Mouse (Mus musculus) midbrain, embryonic 14.5 days (tissue): ENCODE measurements around the gene Ccdc85b. TPM values are rescaled to one million over a fixed set of nuclear protein-coding genes. Genes with fewer than 3 reads are reported as not detected.

Experiments used
- ATAC-seq: fragments of 200-750 bp; cut with Nextera tagmentation; 2 replicates; pipeline ENCODE4 v1.8.0; 2017; ENCODE audit warnings: moderate number of reproducible peaks, moderate library complexity; ENCODE audit not compliant: low FRiP score, low TSS enrichment
- DNase-seq: peaks from one replicate; pipeline ENCODE4 v3.0.0-alpha.2; 2015
- H3K27ac ChIP-seq: fragments of 300-500 bp; sonication (generic); replicated peaks from 2 replicates; pipeline ENCODE4 v1.5.1; 2014; ENCODE audit warnings: mild to moderate bottlenecking, low read depth, low read length, moderate library complexity
- H3K27me3 ChIP-seq: fragments of 300-500 bp; sonication (generic); 2 replicates; pipeline ENCODE4 v1.6.1; 2014; ENCODE audit warnings: low read length, control low read depth, mixed read lengths; ENCODE audit not compliant: control insufficient read depth, insufficient read depth
- H3K36me3 ChIP-seq: fragments of 300-500 bp; sonication (generic); 2 replicates; pipeline ENCODE4 v1.6.1; 2014; ENCODE audit warnings: low read length, control low read depth; ENCODE audit not compliant: control insufficient read depth, insufficient read depth
- H3K4me1 ChIP-seq: fragments of 300-500 bp; sonication (generic); 2 replicates; pipeline ENCODE4 v1.6.1; 2014; ENCODE audit warnings: mild to moderate bottlenecking, antibody characterized with exemption, low read length, control low read depth; ENCODE audit not compliant: control insufficient read depth, insufficient read depth
- H3K4me2 ChIP-seq: fragments of 300-500 bp; sonication (generic); 2 replicates; pipeline ENCODE4 v1.6.1; 2014; ENCODE audit warnings: mild to moderate bottlenecking, low read length, moderate library complexity
- H3K4me3 ChIP-seq: fragments of 300-500 bp; sonication (generic); replicated peaks from 2 replicates; pipeline ENCODE4 v1.5.1; 2014; ENCODE audit warnings: low read depth, low read length
- H3K9ac ChIP-seq: fragments of 300-500 bp; sonication (generic); replicated peaks from 2 replicates; pipeline ENCODE4 v1.6.1; 2014; ENCODE audit warnings: mild to moderate bottlenecking, low read length, moderate library complexity
- H3K9me3 ChIP-seq: fragments of 300-500 bp; sonication (generic); 2 replicates; pipeline ENCODE4 v1.6.1; 2016; ENCODE audit warnings: low read length, control low read depth, mixed read lengths; ENCODE audit not compliant: control insufficient read depth
- WGBS: fragments of 180-500 bp; shearing (Covaris S2); extraction: QIAGEN DNeasy Blood & Tissue Kit; methylation state at CpG from one replicate; pipeline ENCODE4 v1.1.7; 2014; 5-methylcytosine and 5-hydroxymethylcytosine counted together
- polyA plus RNA-seq: library from polyadenylated mRNA; unstranded; fragments of >200 nt; fragmentation: Nextera tagmentation; extraction: Ambion mirVana; gene quantifications from 2 replicates; pipeline ENCODE4 v1.2.1, GENCODE M21; 2014

Gene Ccdc85b
- polyA plus RNA-seq, 1 experiment from 2014 or later: 7.6 TPM

DNA sequence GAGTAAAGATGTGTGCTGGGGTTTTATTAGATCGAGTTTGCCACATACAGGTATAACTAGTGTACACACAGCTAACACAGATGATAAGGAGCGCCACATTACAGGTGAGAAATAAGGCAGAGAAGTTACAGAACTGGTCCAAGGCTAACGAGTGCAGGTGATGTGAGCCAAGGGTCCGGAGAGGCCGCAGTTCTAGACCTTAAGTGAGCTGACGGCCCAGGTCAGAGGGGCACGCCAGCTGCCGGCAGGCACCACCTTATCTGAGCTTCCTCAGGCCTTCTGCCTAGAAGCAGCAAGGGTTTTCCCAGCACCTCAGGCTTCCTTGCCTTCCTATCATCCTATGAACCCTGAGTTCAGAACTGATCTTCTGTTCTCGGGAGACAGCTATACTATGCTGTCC is 38.1 kb downstream of the Ccdc85b start:
- Histone ChIP-seq H3K27ac (no peak overlapping the region), H3K9me3 (no peaks in the 10 kb centered on the region), H3K27me3 (no peaks in the 10 kb centered on the region), H3K9ac (no peak overlapping the region), H3K4me1 (peaks cover 13% of the 10 kb centered on the region), H3K36me3 (peaks cover 48% of the 10 kb centered on the region), H3K4me3 (no peak overlapping the region), H3K4me2 (no peak overlapping the region)
- 92% methylated on average over 9 of the region's 9 CpGs for WGBS
- DNase-seq (no peak), ATAC-seq (no peak)

DNA sequence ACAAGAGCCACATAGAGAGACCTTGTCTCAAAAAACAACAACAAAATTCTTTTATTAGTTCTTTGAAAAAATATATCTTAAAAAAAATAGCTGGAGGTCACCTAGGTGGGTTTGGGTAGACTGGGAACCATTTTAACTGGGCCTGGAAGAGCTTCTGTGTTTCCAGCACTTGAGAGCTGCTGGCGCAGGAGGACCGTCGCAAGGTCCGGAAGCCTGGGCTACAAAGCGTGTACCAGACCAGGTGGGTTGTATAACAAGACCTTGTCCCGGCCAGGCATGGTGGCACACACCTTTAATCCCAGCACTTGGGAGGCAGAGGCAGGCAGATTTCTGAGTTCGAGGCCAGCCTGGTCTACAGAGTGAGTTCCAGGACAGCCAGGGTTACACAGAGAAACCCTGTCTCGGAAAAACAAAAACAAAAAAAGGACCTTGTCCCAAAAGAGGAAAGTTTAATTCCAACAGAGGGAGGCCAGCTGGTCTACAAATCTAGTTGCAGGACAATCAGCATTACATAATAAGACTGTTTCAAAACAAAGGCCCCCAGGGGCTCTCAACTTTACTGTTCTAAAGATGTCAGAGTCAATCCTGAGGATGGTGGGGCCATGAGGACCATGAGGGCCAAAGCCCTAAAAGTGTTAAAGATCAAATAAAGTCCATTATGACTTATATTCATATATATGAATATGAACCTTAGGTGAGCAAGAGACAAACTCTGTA is 38.8 kb downstream of the Ccdc85b start:
- peaks cover 12% of the 10 kb centered on the region for H3K4me1 ChIP-seq
- no peak overlapping the region for H3K9ac ChIP-seq
- no peaks in the 10 kb centered on the region for H3K27me3 ChIP-seq
- no peak overlapping the region for H3K4me3 ChIP-seq
- no peak overlapping the region for H3K27ac ChIP-seq
- DNase-seq: no peak
- peaks cover 48% of the 10 kb centered on the region for H3K36me3 ChIP-seq
- no peak for ATAC-seq
- H3K9me3 ChIP-seq: no peaks in the 10 kb centered on the region
- WGBS: 96% methylated on average over 8 of the region's 8 CpGs
- no peak overlapping the region for H3K4me2 ChIP-seq

- no peak for DNase-seq
- Histone ChIP-seq H3K9me3 (no peaks in the 10 kb centered on the region), H3K27ac (no peak overlapping the region), H3K27me3 (no peaks in the 10 kb centered on the region), H3K4me2 (no peak overlapping the region), H3K9ac (no peak overlapping the region), H3K36me3 (peaks cover 12% of the 10 kb centered on the region; the same call in 1 of the 2 replicates), H3K4me1 (no peaks in the 10 kb centered on the region), H3K4me3 (no peak overlapping the region)
- WGBS: 59% methylated on average over 2 of the region's 2 CpGs
- no peak for ATAC-seq
Measured at GRCm38 (mm10) chr19:5414534-5414957, 43.1 kb downstream of the Ccdc85b start.

- no peak overlapping the region for H3K27ac ChIP-seq
- peaks cover 7% of the 10 kb centered on the region; the same call in 1 of the 2 replicates for H3K36me3 ChIP-seq
- H3K9ac ChIP-seq: no peak overlapping the region
- no peak overlapping the region for H3K4me2 ChIP-seq
- no peaks in the 10 kb centered on the region for H3K4me1 ChIP-seq
- H3K9me3 ChIP-seq: no peaks in the 10 kb centered on the region
- no peak overlapping the region for H3K4me3 ChIP-seq
- no peaks in the 10 kb centered on the region for H3K27me3 ChIP-seq
- 64% methylated on average over 4 of the region's 4 CpGs for WGBS
- ATAC-seq (no peak), DNase-seq (no peak)
Measured at GRCm38 (mm10) chr19:5413840-5414239, 43.9 kb downstream of the Ccdc85b start.

- DNase-seq (no peak), ATAC-seq (no peak)
- WGBS: 69% methylated on average over 5 of the region's 5 CpGs
Measured at GRCm38 (mm10) chr19:5411961-5412360, 45.7 kb downstream of the Ccdc85b start.

GRCm38 (mm10) chr19:5410641-5411040 is 47.1 kb downstream of the Ccdc85b start:
- Histone ChIP-seq H3K36me3 (no peaks in the 10 kb centered on the region), H3K9me3 (no peaks in the 10 kb centered on the region), H3K9ac (no peak overlapping the region), H3K27me3 (no peaks in the 10 kb centered on the region), H3K4me3 (no peak overlapping the region), H3K4me1 (peaks cover 11% of the 10 kb centered on the region; the same call in 1 of the 2 replicates), H3K27ac (no peak overlapping the region), H3K4me2 (no peak overlapping the region)
- DNase-seq (no peak), ATAC-seq (no peak)
- WGBS: 87% methylated on average over 5 of the region's 5 CpGs

More at GRCm38 (mm10) chr19:5411961-5412360, 45.7 kb downstream of the Ccdc85b start:
- no peaks in the 10 kb centered on the region for H3K27me3 ChIP-seq
- H3K36me3 ChIP-seq: no peaks in the 10 kb centered on the region
- no peak overlapping the region for H3K4me2 ChIP-seq
- no peak overlapping the region for H3K4me3 ChIP-seq
- H3K9ac ChIP-seq: no peak overlapping the region
- peaks cover 7% of the 10 kb centered on the region; the same call in 1 of the 2 replicates for H3K4me1 ChIP-seq
- no peaks in the 10 kb centered on the region for H3K9me3 ChIP-seq
- H3K27ac ChIP-seq: no peak overlapping the region

DNA sequence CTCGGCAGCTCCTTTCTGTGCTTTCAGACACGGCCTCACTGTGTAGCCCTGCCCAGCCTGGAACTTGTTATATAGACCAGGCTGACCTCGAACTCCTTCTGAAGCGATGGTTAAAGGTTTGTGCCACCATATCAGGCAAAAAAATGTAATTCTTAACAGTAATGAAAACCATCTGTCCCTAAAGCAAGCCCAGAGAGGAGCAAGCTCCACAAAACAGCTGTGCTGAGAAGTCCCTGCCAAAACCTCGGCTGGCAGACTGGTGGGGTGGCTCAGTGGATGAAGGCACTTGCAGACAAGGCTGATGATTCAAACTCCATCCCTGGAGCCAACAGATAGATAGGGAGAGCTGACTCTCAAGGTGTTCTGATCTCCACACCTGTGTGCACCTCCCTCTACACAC is 48.6 kb downstream of the Ccdc85b start:
- Histone ChIP-seq H3K9me3 (no peaks in the 10 kb centered on the region), H3K4me3 (no peak overlapping the region), H3K27ac (no peak overlapping the region), H3K27me3 (no peaks in the 10 kb centered on the region), H3K4me2 (no peak overlapping the region), H3K36me3 (no peaks in the 10 kb centered on the region), H3K9ac (no peak overlapping the region), H3K4me1 (peaks cover 12% of the 10 kb centered on the region; the same call in 1 of the 2 replicates)
- 91% methylated on average over 5 of the region's 5 CpGs for WGBS
- DNase-seq (no peak), ATAC-seq (no peak)

DNA sequence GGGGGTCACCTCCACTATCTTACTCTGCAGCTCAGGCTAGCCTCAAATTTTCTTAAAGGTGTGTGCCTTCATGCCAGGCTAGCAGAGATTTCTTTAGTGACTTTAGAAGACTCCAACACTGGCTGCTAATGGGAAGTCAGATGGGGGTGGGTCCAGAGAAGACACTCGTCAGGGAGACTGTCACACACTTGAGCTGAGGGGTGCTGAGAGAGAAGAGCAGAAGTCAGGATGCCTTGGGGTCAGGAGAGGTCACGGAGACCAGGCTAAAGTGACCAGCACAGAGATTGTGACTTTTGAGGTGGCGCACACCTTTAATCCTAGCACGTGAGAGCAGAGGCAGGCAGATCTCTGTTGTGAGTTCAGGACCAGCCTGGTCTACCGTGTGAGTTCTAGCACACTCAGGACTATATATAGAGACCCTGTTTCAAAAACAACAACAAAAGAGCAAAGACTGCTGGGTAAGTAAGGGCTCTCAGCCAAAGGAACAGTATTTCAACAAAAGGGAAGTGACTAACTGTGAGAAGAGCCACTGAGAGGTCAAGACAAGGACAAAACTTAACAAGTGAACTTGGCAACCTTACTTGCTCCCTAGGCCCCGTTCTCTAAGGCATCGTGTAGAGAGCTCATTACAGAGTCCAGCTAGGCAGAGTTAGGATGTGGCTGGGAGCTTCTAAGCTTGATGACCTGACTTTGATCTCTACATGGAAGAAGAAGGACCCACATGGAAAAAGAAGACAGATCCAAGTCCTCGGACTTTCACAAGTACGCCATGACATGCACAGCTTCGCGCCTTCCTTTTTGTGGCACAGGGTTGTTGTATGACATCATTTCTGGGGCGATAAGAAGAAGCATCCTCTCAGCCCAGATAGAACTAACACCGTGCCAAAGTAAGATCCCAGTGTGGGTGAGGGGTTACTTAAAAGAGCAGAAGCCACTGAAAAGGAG is 49.4 kb downstream of the Ccdc85b start:
- H3K4me2 ChIP-seq: 0 out of 2 replicates have a peak overlapping the region, but pooled peaks have one; percentile 83
- no peaks in the 10 kb centered on the region for H3K36me3 ChIP-seq
- 91% methylated on average over 13 of the region's 13 CpGs for WGBS
- ATAC-seq: no peak
- no peaks in the 10 kb centered on the region for H3K27me3 ChIP-seq
- peaks cover 12% of the 10 kb centered on the region; the same call in 1 of the 2 replicates for H3K4me1 ChIP-seq
- 0 out of 2 replicates have a peak overlapping the region, but pooled peaks have one; percentile 60 for H3K4me3 ChIP-seq
- 0 out of 2 replicates have a peak overlapping the region, but pooled peaks have one; percentile 16 for H3K9ac ChIP-seq
- DNase-seq: no peak
- H3K9me3 ChIP-seq: no peaks in the 10 kb centered on the region
- no peak overlapping the region for H3K27ac ChIP-seq
